ENCODE assay signal across 8 mouse cellular contexts in the genomic region with DNA sequence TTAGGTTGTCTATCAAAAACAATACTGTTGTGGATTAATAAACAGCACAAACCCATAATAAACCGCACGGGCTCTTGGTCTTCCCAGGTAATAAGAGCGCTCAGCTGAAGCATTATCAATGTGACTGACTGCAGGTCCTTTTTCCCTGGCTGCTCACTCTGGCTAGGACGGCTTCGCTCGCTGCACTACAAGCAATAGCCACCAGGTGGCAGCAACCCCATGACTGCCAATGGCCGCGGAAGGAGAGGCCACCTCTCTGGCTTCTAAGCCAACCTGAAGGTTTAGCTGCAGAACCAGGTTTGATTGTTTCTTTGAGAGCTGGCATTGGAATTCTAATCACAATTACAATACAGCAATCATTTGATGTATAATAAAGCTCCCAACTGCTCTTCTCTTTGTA. TPM values are rescaled to one million over a fixed set of nuclear protein-coding genes. Genes with fewer than 3 reads are reported as not detected.
DNase-seq lines count a peak whose midpoint lies in the region; ATAC-seq lines count a peak whose summit lies in the region.

No protein-coding gene starts in this region.

- peaks cover 11% of the 10 kb centered on the region for H3K4me1 ChIP-seq in forebrain, embryonic 15.5 days
- peaks cover 6% of the 10 kb centered on the region for H3K4me1 ChIP-seq in hindbrain, embryonic 14.5 days (replicated peaks; ENCODE audit: control insufficient read depth, insufficient read depth, low read length)

- H3K36me3 ChIP-seq in forebrain, embryonic 15.5 days, result no peaks in the 10 kb centered on the region
- H3K36me3 ChIP-seq in hindbrain, embryonic 14.5 days (replicated peaks; ENCODE audit: control insufficient read depth, insufficient read depth), result no peaks in the 10 kb centered on the region

- no peak overlapping the region for H3K4me2 ChIP-seq in forebrain, embryonic 15.5 days (replicated peaks)
- H3K4me2 ChIP-seq in hindbrain, embryonic 14.5 days (replicated peaks), result no peak overlapping the region

- peak; percentile 47 for DNase-seq in Muller cell, postnatal 12 days (ENCODE audit: inconsistent ontology term)
- DNase-seq in c-Kit-positive CD71-positive TER-119-positive erythroid progenitor cells, embryonic 14.5 days (ENCODE audit: low spot score), result peak; percentile 62
- DNase-seq in hindbrain, embryonic 14.5 days (ENCODE audit: low spot score), result peak; percentile 94
- DNase-seq in layer of hippocampus, postnatal 14 days (ENCODE audit: low spot score in 2 of 2), result peak; percentile 67 to 76
- peak; percentile 54 to 83 for DNase-seq in right cerebral cortex, postnatal 10 days (ENCODE audit: low spot score in 2 of 2)
- DNase-seq in urinary bladder, postnatal 14 days (ENCODE audit: low spot score), result peak; percentile 74

- no peak overlapping the region for H3K9ac ChIP-seq in forebrain, embryonic 15.5 days (replicated peaks)
- H3K9ac ChIP-seq in hindbrain, embryonic 14.5 days, result no peak overlapping the region

- no peaks in the 10 kb centered on the region for H3K9me3 ChIP-seq in forebrain, embryonic 15.5 days
- H3K9me3 ChIP-seq in hindbrain, embryonic 14.5 days (ENCODE audit: control insufficient read depth, low read length), result no peaks in the 10 kb centered on the region; the same call in 1 of the 2 replicates

- no peak overlapping the region for H3K27ac ChIP-seq in forebrain, embryonic 15.5 days (replicated peaks)
- no peak overlapping the region for H3K27ac ChIP-seq in hindbrain, embryonic 14.5 days

- ATAC-seq in forebrain, embryonic 15.5 days (replicated peaks), result peak; percentile 73
- peak; percentile 85 for ATAC-seq in hindbrain, embryonic 14.5 days (ENCODE audit: low FRiP score)
- ATAC-seq in megakaryocyte, adult 5-6 weeks (ENCODE audit: poor library complexity, severe bottlenecking), result peak; percentile 97

- H3K4me3 ChIP-seq in forebrain, embryonic 15.5 days, result no peak overlapping the region
- H3K4me3 ChIP-seq in hindbrain, embryonic 14.5 days (replicated peaks; ENCODE audit: low read length), result no peak overlapping the region

- no peaks in the 10 kb centered on the region for H3K27me3 ChIP-seq in forebrain, embryonic 15.5 days
- H3K27me3 ChIP-seq in hindbrain, embryonic 14.5 days (ENCODE audit: control insufficient read depth, insufficient read depth, low read length), result no peaks in the 10 kb centered on the region

- WGBS in forebrain, embryonic 15.5 days, result 7% methylated on average over 8 of the region's 8 CpGs
- 8% methylated on average over 8 of the region's 8 CpGs for WGBS in hindbrain, embryonic 14.5 days

RNA-seq across cellular contexts. Expression of a gene that starts 37.8 kb away (rescaled TPM):
- polyA plus RNA-seq in forebrain, embryonic 15.5 days (2015; fragmentation: Nextera tagmentation; extraction: Ambion mirVana), result 1.0 and 1.5 TPM in 2 replicates
- 4.1 and 4.3 TPM in 2 replicates for polyA plus RNA-seq in hindbrain, embryonic 14.5 days (2014; fragmentation: Nextera tagmentation; extraction: Ambion mirVana)
- total RNA-seq in layer of hippocampus, postnatal 14 days (2021), result 10 to 100 TPM in 1 of 2 experiments, 1 to 10 TPM in 1; 10.0 to 10.3 TPM
- not detected in 2 replicates for total RNA-seq in megakaryocyte, adult 5-6 weeks (2015)
- 0.04 TPM in 1 of 2 replicates, not detected in the other for total RNA-seq in megakaryocyte, adult 5-6 weeks (2017)

RNA-seq across cellular contexts. Expression of a gene that starts 56.0 kb away (rescaled TPM):
- 175 and 190 TPM in 2 replicates for polyA plus RNA-seq in forebrain, embryonic 15.5 days (2015; fragmentation: Nextera tagmentation; extraction: Ambion mirVana)
- polyA plus RNA-seq in hindbrain, embryonic 14.5 days (2014; fragmentation: Nextera tagmentation; extraction: Ambion mirVana), result 224 and 227 TPM in 2 replicates
- total RNA-seq in layer of hippocampus, postnatal 14 days (2021), result 100 to 1,000 TPM; 143 to 146 TPM
- total RNA-seq in megakaryocyte, adult 5-6 weeks (2015), result 119 and 139 TPM in 2 replicates
- total RNA-seq in megakaryocyte, adult 5-6 weeks (2017), result 126 TPM in 2 replicates

Comparison
In these comparisons a context has a peak if more than half of its experiments do, and no peak if none do; other contexts are left out.
1. RNA of a gene that starts 37.8 kb away (total RNA-seq): 10.0 to 10.3 TPM in layer of hippocampus, postnatal 14 days; 0.04 TPM in megakaryocyte, adult 5-6 weeks; every median in the first group is over 10 times any median in the second.
2. Peak in every context shown above with its lines, with median percentiles within 50 percentile points of each other: DNase-seq and ATAC-seq.